In the genomic region with DNA sequence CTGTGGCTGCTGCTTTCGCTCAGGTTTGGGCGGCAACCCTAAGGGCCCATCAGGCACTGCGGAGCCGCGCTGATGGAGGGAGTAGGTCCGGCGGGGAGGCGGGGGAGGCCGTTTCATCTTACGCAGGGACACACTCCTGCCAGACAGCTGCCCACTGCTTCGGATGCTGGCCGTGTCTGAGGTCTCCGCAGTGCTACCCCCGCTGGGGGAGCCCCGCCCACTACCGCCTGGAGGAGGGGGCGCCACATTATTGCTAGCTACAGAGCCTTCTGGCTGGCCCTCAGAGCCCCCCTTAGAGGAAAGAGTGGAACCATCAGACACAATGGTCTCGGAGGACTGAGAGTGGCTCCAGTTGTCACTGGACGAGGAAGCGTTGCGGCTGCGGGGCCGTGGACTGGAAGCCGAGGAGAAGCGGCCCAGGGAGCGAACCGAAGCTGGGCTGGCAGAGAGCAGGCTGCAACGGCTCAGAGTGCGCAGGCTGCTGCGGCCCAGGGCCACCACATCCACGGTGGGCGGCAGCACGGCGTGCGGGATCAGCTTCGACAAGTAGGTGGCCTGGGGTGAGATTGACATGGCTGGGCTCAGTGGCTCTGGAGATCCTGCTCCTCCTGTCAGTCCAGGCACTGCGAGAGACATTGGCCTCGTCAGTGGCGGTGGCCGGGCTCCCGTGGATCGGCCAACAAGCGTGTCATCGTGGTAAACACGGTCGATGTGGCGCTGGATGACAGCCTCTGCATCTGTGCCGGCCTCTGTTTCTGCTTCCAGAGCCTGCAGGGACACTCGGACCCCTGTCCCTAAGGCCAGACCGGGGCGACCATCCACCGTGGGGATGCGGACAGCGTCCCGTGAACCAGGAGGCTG, we compare ENCODE assay signal across 8 mouse cellular contexts. TPM values are rescaled to one million over a fixed set of nuclear protein-coding genes. Genes with fewer than 3 reads are reported as not detected.
DNase-seq lines count a peak whose midpoint lies in the region; ATAC-seq lines count a peak whose summit lies in the region.

No protein-coding gene starts in this region.

- H3K4me2 ChIP-seq in lung, embryonic 16.5 days (ENCODE audit: low read depth, low read length) = peak overlapping the region; percentile 53
- H3K4me2 ChIP-seq in limb, embryonic 13.5 days (replicated peaks) = peak overlapping the region; percentile 57
- H3K4me2 ChIP-seq in stomach, embryonic 15.5 days = peak overlapping the region; percentile 44

- intact Hi-C loops in left cerebral cortex, postnatal 25 days (cut with DNase I) = no loop called here

- H3K4me1 ChIP-seq in lung, embryonic 16.5 days (replicated peaks; ENCODE audit: control insufficient read depth, insufficient read depth, low read length) = peaks cover 21% of the 10 kb centered on the region
- H3K4me1 ChIP-seq in limb, embryonic 13.5 days = peaks cover 77% of the 10 kb centered on the region
- H3K4me1 ChIP-seq in stomach, embryonic 15.5 days = peaks cover 31% of the 10 kb centered on the region

- H3K27ac ChIP-seq in lung, embryonic 16.5 days (ENCODE audit: low read length) = no peak overlapping the region
- peak overlapping the region; percentile 15; the same call in 1 of the 2 replicates for H3K27ac ChIP-seq in limb, embryonic 13.5 days
- no peak overlapping the region for H3K27ac ChIP-seq in stomach, embryonic 15.5 days

- H3K36me3 ChIP-seq in lung, embryonic 16.5 days (ENCODE audit: control insufficient read depth, insufficient read depth, low read length) = peaks cover 14% of the 10 kb centered on the region
- peaks cover 66% of the 10 kb centered on the region for H3K36me3 ChIP-seq in limb, embryonic 13.5 days
- peaks cover 36% of the 10 kb centered on the region for H3K36me3 ChIP-seq in stomach, embryonic 15.5 days

- ATAC-seq in lung, embryonic 16.5 days (ENCODE audit: low read depth) = 0 out of 2 replicates have a peak, but pooled peaks have one; percentile 4
- peak; percentile 9; the same call in 1 of the 2 replicates for ATAC-seq in limb, embryonic 13.5 days (ENCODE audit: low FRiP score, low read depth)
- ATAC-seq in stomach, embryonic 15.5 days (ENCODE audit: insufficient read depth, low FRiP score, low read depth) = no peak

- peak overlapping the region; percentile 25 for H3K4me3 ChIP-seq in lung, embryonic 16.5 days (ENCODE audit: low read length)
- peak overlapping the region; percentile 18 for H3K4me3 ChIP-seq in limb, embryonic 13.5 days
- 0 out of 2 replicates have a peak overlapping the region, but pooled peaks have one; percentile 5 for H3K4me3 ChIP-seq in stomach, embryonic 15.5 days (replicated peaks)

- peak; percentile 60 for DNase-seq in cerebellum, adult 11-12 months
- DNase-seq in cerebellum, adult 9-10 months = no peak
- no peak for DNase-seq in lung, postnatal 14 days
- DNase-seq in left cerebral cortex, postnatal 25 days (ENCODE audit: low spot score in 2 of 2) = no peak
- no peak for DNase-seq in kidney, postnatal 14 days

- H3K9ac ChIP-seq in lung, embryonic 16.5 days (ENCODE audit: low read length) = peak overlapping the region; percentile 45
- peak overlapping the region; percentile 40 for H3K9ac ChIP-seq in limb, embryonic 13.5 days
- no peak overlapping the region for H3K9ac ChIP-seq in stomach, embryonic 15.5 days

- H3K9me3 ChIP-seq in lung, embryonic 16.5 days (ENCODE audit: control insufficient read depth, low read length) = no peaks in the 10 kb centered on the region
- no peaks in the 10 kb centered on the region for H3K9me3 ChIP-seq in limb, embryonic 13.5 days
- no peaks in the 10 kb centered on the region for H3K9me3 ChIP-seq in stomach, embryonic 15.5 days

- peaks cover 2% of the 10 kb centered on the region; the same call in 1 of the 2 replicates for H3K27me3 ChIP-seq in lung, embryonic 16.5 days (ENCODE audit: control insufficient read depth, insufficient read depth, low read depth, low read length)
- H3K27me3 ChIP-seq in limb, embryonic 13.5 days = peaks cover 35% of the 10 kb centered on the region
- H3K27me3 ChIP-seq in stomach, embryonic 15.5 days (replicated peaks) = no peaks in the 10 kb centered on the region; the same call in 1 of the 2 replicates

- 48% methylated on average over 55 of the region's 55 CpGs for WGBS in lung, embryonic 16.5 days
- 31% methylated on average over 55 of the region's 55 CpGs for WGBS in limb, embryonic 13.5 days
- WGBS in stomach, embryonic 15.5 days = 48% methylated on average over 55 of the region's 55 CpGs

RNA-seq across cellular contexts. Expression of a gene that starts 34.1 kb away (rescaled TPM):
- 58.5 and 61.2 TPM in 2 replicates for polyA plus RNA-seq in lung, embryonic 16.5 days (2015; fragmentation: Nextera tagmentation; extraction: Ambion mirVana)
- 79.1 and 80.4 TPM in 2 replicates for polyA plus RNA-seq in limb, embryonic 13.5 days (2015; fragmentation: Nextera tagmentation; extraction: Ambion mirVana)
- 72.3 and 80.0 TPM in 2 replicates for polyA plus RNA-seq in stomach, embryonic 15.5 days (2015; fragmentation: Nextera tagmentation; extraction: Ambion mirVana)
- total RNA-seq in left cerebral cortex, postnatal 25 days (2021) = 10 to 100 TPM; 85.3 to 96.2 TPM

RNA-seq across cellular contexts. Expression of a gene that starts 34.1 kb away (rescaled TPM):
- polyA plus RNA-seq in lung, embryonic 16.5 days (2015; fragmentation: Nextera tagmentation; extraction: Ambion mirVana) = 15.4 and 15.8 TPM in 2 replicates
- 25.6 and 30.1 TPM in 2 replicates for polyA plus RNA-seq in limb, embryonic 13.5 days (2015; fragmentation: Nextera tagmentation; extraction: Ambion mirVana)
- polyA plus RNA-seq in stomach, embryonic 15.5 days (2015; fragmentation: Nextera tagmentation; extraction: Ambion mirVana) = 13.1 and 14.1 TPM in 2 replicates
- 10 to 100 TPM; 37.8 to 41.2 TPM for total RNA-seq in left cerebral cortex, postnatal 25 days (2021)

RNA-seq across cellular contexts. Expression of a gene that starts 37.6 kb away (rescaled TPM):
- polyA plus RNA-seq in lung, embryonic 16.5 days (2015; fragmentation: Nextera tagmentation; extraction: Ambion mirVana) = 3.4 and 3.8 TPM in 2 replicates
- polyA plus RNA-seq in limb, embryonic 13.5 days (2015; fragmentation: Nextera tagmentation; extraction: Ambion mirVana) = 6.1 and 7.9 TPM in 2 replicates
- 11.8 and 12.6 TPM in 2 replicates for polyA plus RNA-seq in stomach, embryonic 15.5 days (2015; fragmentation: Nextera tagmentation; extraction: Ambion mirVana)
- 10 to 100 TPM; 19.5 to 28.2 TPM for total RNA-seq in left cerebral cortex, postnatal 25 days (2021)
